Mouse (Mus musculus): ENCODE measurements around the gene Vav3.

The Vav3 gene

GRCm38 (mm10) chr3:109573549-109574146, 233.2 kb downstream of the Vav3 start:
- in situ Hi-C loops (cut with MboI, MseI) = no loop called here

GRCm38 (mm10) chr3:109574161-109574560, 233.7 kb downstream of the Vav3 start:
- in situ Hi-C loops (cut with MboI, MseI) = no loop called here

GRCm38 (mm10) chr3:109578347-109578746, 237.9 kb downstream of the Vav3 start:
- in situ Hi-C loops (cut with MboI, MseI) = no loop called here

GRCm38 (mm10) chr3:109578983-109579382, 238.5 kb downstream of the Vav3 start:
- in situ Hi-C loops (cut with MboI, MseI) = no loop called here

GRCm38 (mm10) chr3:109585946-109586345, 245.5 kb downstream of the Vav3 start:
- in situ Hi-C loops (cut with MboI, MseI) = no loop called here

- in situ Hi-C loops (cut with MboI, MseI) = loop anchor here in 1 of 2 experiments (5.0 kb wide), 1 partner anchor 44 kb away; no protein-coding TSS in a partner anchor
Observed at GRCm38 (mm10) chr3:109592970-109593369, 252.5 kb downstream of the Vav3 start.

- in situ Hi-C loops (cut with MboI, MseI) = no loop called here
Observed at GRCm38 (mm10) chr3:109596084-109596483, 255.6 kb downstream of the Vav3 start.

- in situ Hi-C loops (cut with MboI, MseI) = no loop called here
Observed at GRCm38 (mm10) chr3:109600699-109601451, 260.4 kb downstream of the Vav3 start.

- in situ Hi-C loops (cut with MboI, MseI) = no loop called here
Observed at GRCm38 (mm10) chr3:109602753-109603152, 262.3 kb downstream of the Vav3 start.

GRCm38 (mm10) chr3:109606121-109606520, 265.7 kb downstream of the Vav3 start:
- in situ Hi-C loops (cut with MboI, MseI) = no loop called here

GRCm38 (mm10) chr3:109621721-109622120, 281.3 kb downstream of the Vav3 start:
- in situ Hi-C loops (cut with MboI, MseI) = no loop called here

GRCm38 (mm10) chr3:109622361-109622760, 281.9 kb downstream of the Vav3 start:
- in situ Hi-C loops (cut with MboI, MseI) = no loop called here

- in situ Hi-C loops (cut with MboI, MseI) = no loop called here
Observed at GRCm38 (mm10) chr3:109622816-109623215, 282.4 kb downstream of the Vav3 start.

GRCm38 (mm10) chr3:109623770-109624169, 283.3 kb downstream of the Vav3 start:
- in situ Hi-C loops (cut with MboI, MseI) = no loop called here

GRCm38 (mm10) chr3:109636045-109636444, 295.6 kb downstream of the Vav3 start:
- in situ Hi-C loops (cut with MboI, MseI) = loop anchor here in 1 of 2 experiments (5.0 kb wide), 1 partner anchor 44 kb away; no protein-coding TSS in a partner anchor

GRCm38 (mm10) chr3:109639386-109639785, 298.9 kb downstream of the Vav3 start:
- in situ Hi-C loops (cut with MboI, MseI) = loop anchor here in 1 of 2 experiments (5.0 kb wide), 1 partner anchor 47 kb away; no protein-coding TSS in a partner anchor

GRCm38 (mm10) chr3:109640796-109641195, 300.3 kb downstream of the Vav3 start:
- in situ Hi-C loops (cut with MboI, MseI) = no loop called here

- in situ Hi-C loops (cut with MboI, MseI) = no loop called here
Observed at GRCm38 (mm10) chr3:109648242-109648641, 307.8 kb downstream of the Vav3 start.

- in situ Hi-C loops (cut with MboI, MseI) = no loop called here
Observed at GRCm38 (mm10) chr3:109651479-109651878, 311.0 kb downstream of the Vav3 start.

- in situ Hi-C loops (cut with MboI, MseI) = no loop called here
Observed at GRCm38 (mm10) chr3:109652860-109653631, 312.6 kb downstream of the Vav3 start.

- in situ Hi-C loops (cut with MboI, MseI) = no loop called here
Observed at GRCm38 (mm10) chr3:109654386-109654785, 313.9 kb downstream of the Vav3 start.

- in situ Hi-C loops (cut with MboI, MseI) = no loop called here
Observed at GRCm38 (mm10) chr3:109671716-109672115, 331.3 kb downstream of the Vav3 start.

Data from T-helper 17 cell (primary cell).